Mouse (Mus musculus) CD8-positive naive resting alpha-beta T cell, adult 2 months (primary cell): ENCODE results near the gene Rbfox1.

Experiments used
- DNase-seq, 2 experiments: peaks; one replicate each; pipeline ENCODE4 v3.0.0; 2022; ENCODE audit warnings: low read depth in 2 of 2, low spot score in 2 of 2

The Rbfox1 gene

DNA sequence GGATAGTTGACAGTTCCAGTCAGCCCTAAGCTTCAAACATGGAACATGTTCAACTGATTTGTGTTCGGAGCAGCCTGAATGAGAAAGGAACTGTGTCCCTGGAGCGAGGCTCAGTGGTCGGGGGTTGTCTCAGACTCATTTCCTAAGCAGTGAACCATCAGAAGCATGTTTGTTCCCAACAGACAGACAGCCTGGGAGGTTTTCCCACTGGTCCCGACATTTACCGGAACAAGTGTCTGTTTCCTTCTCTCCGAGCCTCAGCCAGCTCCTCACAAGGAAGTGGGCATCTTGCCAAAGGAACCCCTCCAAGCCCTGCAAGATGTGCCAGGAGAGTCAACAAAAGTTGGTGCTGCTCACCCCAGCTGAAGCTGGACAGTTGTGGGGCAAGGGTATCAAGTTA lies 1022.4 kb downstream of the Rbfox1 start:
- no peak for DNase-seq

DNA sequence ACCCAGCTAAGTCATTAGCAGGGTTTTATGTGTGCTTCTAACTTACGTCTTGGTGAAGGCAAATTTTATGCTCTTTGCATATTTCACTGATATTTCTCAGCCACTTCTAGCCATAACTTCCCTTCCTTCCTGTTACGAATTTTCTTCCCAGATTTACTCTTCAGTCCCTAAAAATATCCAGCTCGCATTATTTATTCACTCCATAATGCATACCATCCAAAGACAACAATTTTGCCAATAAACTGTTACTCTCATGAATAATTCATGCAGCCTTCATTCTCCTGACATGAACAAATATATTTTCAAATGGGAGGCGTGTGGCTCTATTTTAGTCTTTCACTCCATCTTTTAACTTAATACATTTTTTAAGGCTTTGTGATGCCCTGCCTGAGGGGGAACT lies 1029.4 kb downstream of the Rbfox1 start:
- DNase-seq = no peak

DNA sequence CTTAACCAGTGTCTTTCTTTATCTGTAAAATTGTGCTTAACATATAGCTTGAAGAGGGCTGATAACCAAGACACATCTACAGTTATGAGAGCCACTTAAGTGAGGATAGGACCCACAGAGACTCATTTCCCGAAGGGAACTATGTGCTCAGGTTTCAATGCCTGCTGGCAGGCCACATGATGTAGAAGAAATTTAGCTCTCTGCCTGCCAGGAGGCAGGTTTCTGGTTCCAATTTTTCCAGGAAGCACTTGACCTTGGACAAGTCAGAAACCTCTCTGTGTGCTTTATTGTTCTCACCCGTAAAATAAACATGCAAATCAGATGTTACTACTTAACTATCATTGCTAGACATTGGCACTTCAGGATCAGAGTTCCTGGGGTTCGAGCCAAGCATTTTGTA lies 1033.5 kb downstream of the Rbfox1 start:
- DNase-seq = no peak

DNA sequence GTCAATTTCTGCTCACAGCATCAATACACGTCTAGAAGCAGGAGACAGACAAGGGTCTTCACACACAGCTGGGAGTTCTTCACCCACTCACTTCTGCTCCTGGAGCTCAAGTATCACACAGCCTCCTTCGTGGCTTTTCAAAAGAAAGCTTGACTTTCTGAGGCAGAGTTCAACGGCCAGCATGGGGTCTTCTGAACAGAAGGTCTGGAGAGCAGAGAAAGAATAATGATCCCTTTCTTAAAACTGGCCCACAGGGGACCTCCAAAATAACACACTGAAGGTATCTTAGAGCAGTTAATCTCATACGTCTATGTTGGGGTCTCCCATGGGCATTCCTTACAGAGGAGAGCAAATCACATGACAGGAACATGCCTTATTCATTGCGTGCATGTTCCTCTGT lies 1034.5 kb downstream of the Rbfox1 start:
- no peak for DNase-seq

DNA sequence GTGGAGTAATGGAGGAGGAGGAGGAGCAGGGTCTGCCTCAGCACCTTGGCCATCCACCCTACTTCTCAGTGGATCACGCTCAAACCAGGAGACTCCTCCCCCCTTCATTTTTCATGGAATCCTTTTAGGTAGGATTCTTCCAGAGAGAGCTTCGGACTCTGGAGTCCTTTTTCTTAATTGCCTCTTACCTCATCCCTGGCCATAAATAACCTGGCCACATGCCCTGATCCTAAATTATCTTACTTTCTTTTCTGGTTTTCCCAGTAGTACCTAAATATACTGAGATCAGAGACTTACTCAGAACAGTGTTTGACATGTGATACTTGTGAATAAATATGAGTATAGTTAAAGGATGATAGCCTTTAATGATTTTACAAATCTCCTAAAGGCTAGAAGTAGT lies 1042.5 kb downstream of the Rbfox1 start:
- DNase-seq = no peak

DNA sequence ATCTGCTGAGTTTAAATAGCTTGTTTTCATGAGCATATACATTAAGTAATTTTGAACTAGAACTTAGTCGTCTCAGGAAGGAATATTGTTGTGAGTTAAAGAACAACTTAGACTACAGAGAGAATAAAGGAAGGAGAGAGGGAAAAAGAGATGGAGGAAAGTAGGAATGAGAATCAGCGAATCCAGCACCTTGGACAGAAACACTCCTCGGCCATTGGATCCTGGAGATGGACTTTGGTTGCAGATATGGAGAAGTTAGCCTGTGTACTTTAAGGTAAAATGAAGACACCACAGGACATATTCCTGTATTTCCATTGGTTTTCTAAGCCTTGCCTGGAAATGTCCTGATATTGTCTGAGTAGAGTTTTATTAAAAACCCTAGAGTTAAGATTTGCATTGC lies 1045.6 kb downstream of the Rbfox1 start:
- no peak for DNase-seq

DNA sequence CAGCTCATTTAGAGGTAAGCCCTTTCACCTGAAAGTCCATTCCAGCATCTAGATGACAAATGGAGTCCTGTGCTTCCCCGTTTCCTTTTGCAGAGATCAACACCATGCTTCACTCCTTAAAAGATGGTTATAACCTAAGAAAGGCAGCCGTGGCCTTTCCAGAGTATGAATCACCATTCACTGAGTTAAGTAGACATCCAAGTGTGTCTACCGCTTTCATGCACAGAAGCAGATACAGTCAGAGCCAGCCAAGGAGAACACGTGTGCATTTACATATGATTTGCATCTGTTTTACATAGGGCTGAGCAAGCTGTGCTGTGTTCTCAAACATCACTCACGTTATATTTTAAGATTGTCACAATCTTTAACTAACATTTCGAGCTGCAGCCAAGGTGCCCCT lies 1061.0 kb downstream of the Rbfox1 start:
- DNase-seq = no peak

DNA sequence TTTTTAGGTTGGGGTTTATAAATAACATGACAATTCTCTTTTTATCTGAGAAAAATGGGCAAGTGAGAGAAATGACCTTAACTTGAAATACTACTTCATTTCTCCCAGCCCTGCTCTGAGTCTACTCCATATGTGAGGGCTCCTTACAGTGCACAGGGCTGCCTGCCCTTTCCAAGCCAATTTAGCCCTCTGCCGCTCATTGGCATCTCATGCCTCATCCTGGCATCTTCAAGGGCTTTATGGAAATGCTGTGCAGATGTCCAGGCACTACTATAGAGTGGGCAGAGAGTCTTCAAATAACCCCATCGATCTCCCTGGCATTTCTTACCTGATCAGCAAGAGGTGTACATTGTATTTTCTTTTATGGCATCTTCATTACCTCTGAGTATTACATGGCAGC lies 1064.5 kb downstream of the Rbfox1 start:
- DNase-seq = no peak

DNA sequence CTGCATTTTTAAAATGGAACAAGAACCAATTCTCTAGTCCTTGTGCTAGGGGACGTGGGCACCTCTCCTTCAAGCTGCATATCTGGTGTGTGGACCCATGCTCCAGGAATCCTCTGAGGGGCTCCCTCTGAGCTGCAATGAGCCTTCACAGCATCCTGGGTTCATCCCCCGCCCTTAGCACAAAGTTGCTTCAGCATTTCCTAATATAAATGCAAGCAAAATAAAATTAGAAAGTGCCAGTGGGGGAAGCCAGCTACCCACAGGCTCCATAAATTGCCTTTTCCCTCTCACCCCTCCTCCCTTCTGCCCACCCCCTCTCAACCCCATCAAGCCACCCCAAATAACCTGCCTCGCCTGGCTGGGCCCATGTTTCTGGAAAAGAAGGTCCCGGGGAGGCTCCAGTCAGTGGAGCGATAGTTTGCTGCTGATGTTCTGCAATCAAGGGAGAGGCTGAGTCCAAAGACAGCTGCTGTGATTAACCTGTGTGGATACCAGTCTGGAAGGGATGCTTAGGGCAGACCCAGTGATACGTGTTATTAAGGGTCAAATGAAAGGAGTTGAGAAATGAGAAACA lies 1070.0 kb downstream of the Rbfox1 start:
- DNase-seq = no peak

DNA sequence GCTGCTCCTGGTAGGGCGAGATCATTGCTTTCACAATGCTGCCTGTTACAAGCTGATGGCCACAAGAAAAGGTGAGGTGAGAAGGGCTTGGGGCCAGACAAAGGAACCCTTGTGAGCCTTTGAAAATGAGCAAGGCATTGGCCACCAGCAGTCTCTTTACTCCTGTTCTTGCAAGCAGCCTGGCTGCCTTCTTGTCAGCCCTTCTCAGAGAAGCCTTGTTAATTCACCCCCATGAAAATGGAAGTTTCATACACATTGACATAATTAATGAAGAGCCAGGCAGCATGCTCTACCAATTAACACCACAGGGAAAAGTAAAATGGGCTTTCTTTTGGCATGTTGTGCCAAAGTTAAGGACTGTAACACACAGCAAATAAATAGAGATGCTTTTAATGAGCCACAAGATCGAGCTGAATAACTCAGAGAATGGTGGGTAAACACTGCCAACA lies 1076.8 kb downstream of the Rbfox1 start:
- DNase-seq = no peak

DNA sequence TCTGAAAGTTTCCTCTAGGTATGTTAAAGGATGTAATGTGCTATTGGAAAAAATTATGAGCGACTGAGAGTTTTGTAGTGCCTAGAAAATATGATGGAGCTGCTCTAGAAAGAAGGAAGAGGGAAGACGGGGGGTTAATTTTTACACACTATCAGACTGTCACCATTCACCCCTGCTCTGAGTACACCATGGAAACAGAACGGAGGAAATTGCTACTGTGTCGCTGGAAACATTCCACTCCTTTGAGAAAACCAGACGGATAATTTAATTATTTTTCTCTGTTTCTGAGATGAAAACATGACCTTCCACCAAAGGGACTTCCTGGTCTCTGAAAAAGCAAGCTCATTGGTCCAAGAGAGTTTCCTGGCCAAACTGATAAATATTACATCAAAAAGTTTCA lies 1077.4 kb downstream of the Rbfox1 start:
- DNase-seq = no peak

DNA sequence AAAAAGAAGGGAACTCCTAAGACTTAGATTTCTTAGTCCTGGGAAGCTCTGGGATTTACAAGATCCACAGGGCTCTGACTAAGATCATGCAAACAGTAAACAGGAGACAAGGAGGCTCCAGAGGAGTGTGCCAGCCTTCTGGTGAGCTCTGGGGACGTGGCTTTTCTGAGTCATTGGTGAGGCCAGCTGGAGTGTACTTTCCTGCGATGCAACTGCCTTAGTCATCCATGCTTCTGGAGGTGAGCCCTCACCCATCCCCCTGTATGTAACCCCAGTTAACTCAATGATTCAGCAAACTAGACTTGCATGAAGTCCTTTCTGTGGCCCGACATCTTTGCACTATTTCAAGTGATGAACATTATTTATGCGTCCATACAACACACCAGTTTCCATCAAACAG lies 1078.4 kb downstream of the Rbfox1 start:
- DNase-seq = no peak

DNA sequence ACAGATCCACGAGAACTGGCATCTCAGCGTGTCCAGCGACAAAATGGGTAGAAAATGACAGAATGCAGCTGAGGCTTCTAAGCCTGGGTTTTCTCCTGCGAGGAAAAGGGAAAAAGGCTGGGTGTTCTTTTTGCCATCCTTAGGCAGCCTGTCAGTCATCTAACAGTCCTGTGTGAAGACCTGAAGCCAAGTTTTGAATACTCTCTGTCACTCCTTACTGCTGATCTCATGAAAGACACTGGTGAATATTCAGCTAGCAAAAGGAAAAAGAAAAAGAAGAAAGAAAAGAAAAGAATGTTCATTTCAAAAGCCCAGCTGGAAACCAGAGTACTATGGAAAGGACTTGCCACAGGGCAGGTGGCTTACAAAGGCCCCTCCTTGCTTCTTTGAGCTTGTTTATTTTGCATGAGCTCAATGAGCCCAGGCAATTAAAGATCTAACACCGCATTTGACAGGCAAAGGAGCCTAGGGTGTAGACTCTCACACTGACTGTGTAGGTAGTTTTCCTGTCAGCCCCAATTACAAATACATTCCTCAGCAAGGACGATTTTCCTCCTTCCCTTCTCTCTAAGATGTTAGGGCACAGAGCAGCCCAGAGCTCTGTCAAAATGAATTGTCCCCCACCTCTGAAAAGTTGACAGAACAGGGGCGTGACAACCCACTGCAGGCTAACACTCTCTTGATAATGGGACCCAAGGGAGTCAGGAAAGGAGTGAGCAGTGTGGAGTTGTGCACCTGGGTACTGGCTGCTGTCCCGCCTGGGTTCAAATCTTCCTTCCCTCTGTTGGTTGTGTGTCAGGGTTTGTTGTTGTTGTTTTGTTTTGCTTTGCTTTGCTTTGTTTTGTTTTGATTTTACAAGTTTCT lies 1079.8 kb downstream of the Rbfox1 start:
- DNase-seq = no peak

DNA sequence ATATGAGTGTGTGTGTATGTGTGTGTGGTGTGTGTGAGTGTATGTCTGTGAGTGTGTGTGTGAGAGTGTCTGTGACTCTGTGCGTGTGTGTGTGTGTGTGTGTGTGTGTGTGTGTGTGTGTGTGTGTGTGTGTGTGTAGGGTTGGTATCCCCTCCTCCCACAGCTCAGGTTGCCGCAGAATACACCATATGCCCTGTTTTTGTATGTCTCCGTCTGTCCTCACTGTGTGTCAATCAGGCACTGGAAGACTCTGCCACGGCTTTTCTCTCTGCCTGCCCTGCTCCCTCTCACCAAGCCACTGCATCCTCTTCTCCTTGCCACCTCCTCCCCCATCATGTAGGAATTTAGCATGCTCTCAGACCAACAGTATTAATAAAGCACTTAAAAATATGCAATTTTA lies 1084.8 kb downstream of the Rbfox1 start:
- no peak for DNase-seq

DNA sequence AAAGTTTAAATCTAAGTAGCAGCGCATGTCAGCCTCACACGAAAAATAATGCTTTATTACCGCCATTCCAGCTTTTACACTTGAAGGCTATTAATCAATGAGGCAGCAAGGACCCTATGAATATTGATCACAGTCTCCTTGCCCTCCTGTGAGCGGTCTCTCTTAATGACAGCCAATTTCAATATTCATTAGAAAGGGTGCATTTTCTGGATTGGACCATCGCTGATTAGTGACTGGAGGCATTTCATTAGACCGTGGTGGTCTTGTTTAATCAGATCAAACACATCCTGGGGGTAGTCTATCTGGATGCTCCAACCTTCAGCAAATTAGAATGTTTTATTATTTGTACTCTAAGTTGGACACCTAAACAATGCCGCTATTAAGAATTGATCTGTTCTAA lies 1091.2 kb downstream of the Rbfox1 start:
- no peak for DNase-seq

DNA sequence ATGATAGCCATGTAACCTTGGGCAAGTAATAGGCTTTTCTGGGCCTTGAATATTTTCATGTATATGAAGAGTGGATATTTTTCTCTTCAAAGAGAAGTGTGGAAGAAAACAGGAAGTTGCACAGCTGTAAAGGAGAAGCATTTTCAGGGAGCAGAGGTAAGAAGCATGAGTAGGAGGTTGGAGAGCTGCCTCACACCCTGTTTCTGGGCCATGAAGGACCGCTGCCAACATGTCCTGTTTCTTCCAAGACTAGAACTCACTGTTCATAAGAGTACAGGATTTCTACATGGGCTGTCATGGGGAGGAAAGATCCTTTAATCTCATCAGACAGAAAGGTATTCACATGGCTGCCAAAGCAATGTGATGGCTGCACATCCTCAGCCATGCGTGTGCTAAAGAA lies 1098.8 kb downstream of the Rbfox1 start:
- no peak for DNase-seq

DNA sequence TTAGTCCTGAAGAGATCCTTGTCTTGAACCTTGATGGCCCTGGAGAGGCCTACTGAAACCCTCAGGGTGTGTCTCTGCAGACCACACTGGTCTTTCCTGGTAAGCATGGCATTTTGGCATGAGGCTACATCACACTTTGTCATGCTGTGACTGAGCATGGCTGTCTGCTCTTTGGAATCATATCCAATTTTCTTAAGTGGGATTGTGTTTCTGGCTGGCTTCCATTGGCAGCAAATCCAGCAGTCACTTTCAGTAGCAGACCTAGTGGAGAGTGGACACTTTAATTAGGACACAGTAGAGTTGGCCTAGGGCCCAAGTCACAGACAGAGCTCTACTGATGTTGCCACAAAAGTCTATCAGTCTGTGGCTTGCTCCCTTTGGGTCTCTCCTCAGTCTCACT lies 1100.9 kb downstream of the Rbfox1 start:
- DNase-seq = no peak

DNA sequence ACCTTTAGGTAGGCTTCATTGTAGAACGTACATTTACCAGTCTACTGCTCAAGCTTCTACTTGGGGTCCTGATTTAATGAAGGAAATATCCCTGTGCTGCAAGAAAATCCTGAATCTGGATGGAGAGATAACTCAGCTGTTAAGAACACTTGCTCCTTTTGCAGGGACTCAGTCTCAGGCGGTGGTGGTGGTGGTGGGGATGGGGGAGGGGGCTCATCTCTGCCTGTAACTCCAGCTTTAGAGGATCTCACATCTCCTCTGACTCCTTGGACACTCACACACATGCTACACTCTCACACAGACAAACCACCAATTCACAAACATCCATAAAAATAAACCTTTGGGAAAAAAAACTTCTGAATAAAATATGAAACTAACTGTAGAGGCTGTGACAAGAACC lies 1101.3 kb downstream of the Rbfox1 start:
- no peak for DNase-seq

DNA sequence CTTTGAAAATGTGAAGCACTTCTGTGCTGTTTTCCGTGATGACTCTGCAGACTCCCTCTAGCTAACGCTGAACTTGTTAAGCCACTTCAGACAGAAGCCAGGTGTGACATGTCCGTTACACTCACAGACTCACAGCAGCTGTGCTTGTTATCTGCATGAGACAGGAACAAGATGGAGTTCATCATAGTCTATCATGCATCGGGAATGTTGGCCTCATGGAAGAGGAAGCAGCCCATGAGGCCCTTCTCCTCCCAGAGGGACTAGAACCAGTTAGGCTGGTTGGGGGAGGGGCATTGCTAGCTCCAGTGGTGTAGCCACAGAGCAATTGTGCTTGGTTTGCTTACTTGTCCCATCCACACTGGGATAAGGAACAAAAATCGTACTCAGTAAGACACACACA lies 1107.1 kb downstream of the Rbfox1 start:
- DNase-seq = no peak

DNA sequence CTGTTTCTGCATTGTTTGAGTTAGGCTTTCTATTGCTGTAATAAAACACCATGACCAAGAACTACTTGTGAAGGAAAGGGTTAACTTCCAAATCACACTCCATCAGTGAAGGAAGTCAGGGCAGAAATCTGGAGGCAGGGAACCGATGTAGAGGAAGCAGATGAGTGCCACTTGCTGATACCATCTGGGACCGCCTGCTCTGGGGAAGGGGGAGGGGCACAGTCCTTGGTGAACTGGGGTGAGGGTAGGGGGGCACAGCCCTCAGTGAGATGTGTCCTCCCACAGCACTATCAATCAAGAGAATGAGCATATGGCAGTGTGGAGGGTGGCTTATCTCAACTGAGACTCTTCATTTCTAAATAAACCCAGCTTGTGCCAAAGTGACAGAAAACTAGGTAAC lies 1108.0 kb downstream of the Rbfox1 start:
- DNase-seq = no peak

DNA sequence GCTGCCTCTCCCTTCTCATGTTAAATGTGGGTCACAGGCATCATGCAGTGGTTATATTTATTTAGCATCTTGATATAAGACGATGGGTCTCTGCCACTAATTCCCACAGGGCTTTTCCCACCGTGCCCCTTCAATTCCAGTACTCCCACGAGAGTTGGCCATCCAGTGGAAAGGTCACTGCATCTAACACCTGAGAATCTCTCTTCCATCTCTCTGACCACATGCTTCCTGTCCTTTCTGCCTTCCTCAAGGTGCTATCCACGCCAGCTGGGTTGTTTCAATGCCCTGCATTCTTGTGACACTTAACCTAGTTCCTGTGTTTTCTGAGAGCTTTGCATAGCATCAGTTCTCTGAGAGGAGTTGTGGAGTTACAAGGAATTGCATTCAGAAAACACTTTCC lies 1112.0 kb downstream of the Rbfox1 start:
- no peak for DNase-seq

DNA sequence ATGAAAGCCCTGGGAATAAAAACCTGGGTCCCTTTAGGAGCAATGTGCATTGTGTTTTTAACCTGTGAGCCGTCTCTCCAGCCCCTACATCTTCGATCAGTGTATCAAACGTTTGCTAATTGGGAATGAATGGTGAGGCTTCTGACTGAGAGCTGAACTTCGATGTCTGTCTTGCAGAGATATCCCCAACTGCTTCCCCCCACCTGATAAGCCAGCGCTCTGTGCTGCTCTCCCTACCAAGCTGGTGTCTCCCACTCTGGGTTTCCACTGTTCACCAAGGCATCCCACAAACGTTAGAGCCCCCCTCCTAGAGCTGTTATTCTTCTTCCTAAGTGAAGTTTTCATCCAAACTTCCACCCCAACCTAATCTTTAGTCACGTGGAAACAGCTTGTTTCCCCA lies 1112.7 kb downstream of the Rbfox1 start:
- no peak for DNase-seq

DNA sequence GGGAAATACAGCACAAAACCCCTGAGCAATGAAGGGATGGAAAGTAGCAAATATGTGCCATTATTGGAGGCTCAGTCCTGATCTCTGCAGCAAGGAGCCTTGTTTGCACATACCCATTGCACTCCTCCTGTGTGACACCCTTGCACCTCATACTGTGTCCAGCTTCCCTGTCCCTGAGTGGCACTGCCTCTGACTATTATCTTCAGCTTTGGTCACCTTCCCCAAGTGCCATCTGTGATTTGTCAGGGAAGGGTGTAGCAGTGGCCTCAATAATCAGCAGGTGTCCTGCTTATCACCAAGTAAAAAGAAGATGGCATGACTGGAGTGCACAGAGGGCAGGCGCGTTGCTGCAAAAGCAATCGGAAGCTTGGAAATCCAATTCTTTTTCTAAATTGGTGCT lies 1119.4 kb downstream of the Rbfox1 start:
- no peak for DNase-seq
